Mouse (Mus musculus) erythroblast, adult 5-6 weeks (primary cell): ENCODE data around the gene Mthfr. TPM values are rescaled to one million over a fixed set of nuclear protein-coding genes. Genes with fewer than 3 reads are reported as not detected.
"Not testable (repeated sequence)": the region's sequence is repeated elsewhere in the genome, so short reads cannot be mapped to it uniquely, and the experiment has no call there.

Experiments
- ATAC-seq: replicated peaks from 2 replicates; pipeline ENCODE4 v1.8.0; 2016; ENCODE audit warnings: moderate number of reproducible peaks, mild to moderate bottlenecking, moderate TSS enrichment, inconsistent platforms; ENCODE audit not compliant: poor library complexity, low FRiP score, severe bottlenecking
- total RNA-seq, 2 experiments: library from RNA; stranded (forward) in 1 of 2; stranded (reverse) in 1 of 2; fragments of 150-400 nt in 1 of 2; fragments of 200-764, 138-1000 nt in 1 of 2; gene quantifications; 2 replicates each; pipeline versions ENCODE4 v1.2.3 to v1.2.4; 2015 to 2017; ENCODE audit warnings: low replicate concordance in 2 of 2

The Mthfr gene
- total RNA-seq, 2 experiments from 2014 or later: 5.4 to 7.7 TPM

DNA sequence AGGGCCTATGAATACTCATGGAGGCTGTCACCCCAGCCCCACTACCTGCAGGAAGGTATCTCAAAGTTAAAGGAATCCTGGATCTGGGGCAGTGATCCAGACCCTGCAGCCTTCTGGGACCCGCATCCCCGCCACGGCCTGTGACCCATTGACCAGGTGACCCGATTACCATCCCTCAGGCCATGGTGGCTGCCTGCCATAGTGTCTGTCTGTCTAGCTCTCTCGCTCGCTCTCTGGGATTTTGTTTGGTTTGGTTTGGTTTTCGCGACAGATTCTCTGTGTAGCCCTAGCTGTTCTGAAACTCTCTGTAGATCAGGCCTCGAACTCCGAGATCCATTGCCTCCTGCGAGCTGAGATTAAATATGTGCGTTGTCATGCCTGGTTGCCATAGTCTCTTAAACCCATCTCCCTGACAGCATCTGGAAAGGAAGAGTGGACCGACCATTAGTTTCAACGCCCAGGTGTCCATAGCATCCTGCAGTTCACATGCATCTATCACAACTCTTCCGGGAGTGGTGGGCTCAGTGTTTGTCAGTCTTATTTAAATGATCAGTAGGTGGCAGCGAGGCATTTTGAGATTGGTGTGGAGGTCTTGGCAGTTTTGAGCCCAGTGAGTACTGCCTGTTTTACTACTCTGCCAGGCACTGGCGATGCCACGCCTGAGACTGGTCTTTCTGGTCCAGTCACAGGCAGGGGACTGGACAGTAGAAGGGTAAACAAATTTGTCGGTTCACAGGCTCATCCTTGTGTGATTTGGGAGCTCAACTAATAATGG lies 564 bp downstream of the Mthfr start:
- ATAC-seq: peak; percentile 41

DNA sequence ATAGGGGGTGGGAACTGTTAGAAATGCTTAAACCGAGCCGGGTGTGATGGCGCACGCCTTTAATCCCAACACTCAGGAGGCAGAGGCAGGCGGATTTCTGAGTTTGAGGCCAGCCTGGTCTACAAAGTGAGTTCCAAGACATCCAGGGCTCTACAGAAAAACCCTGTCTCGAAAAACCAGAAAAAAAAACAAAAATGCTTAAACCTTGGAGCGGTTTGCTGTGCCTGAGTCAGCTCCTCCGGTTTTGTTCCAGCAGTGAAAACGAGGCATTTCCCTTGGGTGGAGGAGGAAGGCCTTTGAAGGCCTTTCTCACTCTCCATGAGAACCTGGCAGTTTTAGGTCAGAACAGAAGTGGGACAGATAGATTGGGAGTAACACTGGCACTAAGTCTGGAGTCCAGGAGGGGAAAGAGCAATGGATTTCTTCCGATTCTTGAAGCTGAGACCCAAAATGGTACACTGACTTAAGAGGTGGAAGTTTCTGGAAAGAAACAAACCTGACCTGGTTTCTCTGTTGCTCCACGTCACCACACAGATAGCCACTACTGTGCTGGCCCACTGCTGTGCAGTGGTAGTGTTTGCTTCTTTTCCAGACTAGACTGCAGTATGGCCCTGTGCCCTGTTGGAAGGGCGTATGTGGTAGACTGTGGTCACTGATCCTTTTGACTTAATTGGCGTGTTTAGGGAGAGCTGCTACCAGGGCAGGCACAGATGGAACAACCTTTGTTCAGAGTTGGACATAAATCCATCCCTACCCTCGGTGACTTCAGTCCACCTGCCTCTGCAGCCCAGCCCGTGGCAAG lies 1.4 kb downstream of the Mthfr start:
- no peak for ATAC-seq

DNA sequence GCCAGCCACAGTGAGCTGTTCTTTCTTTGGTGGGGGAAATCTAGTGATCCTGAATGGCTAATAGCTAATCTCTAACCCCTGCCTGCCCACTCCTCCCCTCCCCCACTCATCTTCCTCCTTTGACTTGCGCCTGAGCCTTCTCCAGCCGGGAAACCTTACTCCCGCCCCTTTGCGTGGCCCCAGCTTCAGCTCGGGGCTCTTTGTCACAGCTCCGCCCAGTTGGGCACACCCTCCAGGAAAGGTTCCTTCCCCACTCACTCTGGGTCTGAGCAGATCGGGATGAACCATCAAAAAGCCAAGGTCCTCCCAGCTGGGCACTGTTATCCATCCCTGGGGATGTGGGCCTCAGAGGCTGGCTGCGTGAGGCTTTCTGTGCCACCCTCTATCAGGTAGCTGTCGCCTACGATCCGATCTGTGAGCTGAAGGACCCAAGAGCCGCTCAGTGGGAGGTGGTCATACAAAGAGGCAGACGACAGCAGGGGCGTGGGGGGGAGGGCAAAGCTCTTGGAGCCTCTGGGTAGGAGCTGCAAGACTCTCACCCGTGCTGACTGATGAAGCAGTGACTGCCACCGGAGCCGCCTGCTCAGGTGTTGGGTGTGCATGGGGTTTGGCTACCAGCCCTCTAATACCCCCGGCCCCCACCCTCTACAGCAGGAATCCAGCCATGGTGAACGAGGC lies 2.2 kb downstream of the Mthfr start:
- ATAC-seq: peak; percentile 36; the same call in 1 of the 2 replicates

DNA sequence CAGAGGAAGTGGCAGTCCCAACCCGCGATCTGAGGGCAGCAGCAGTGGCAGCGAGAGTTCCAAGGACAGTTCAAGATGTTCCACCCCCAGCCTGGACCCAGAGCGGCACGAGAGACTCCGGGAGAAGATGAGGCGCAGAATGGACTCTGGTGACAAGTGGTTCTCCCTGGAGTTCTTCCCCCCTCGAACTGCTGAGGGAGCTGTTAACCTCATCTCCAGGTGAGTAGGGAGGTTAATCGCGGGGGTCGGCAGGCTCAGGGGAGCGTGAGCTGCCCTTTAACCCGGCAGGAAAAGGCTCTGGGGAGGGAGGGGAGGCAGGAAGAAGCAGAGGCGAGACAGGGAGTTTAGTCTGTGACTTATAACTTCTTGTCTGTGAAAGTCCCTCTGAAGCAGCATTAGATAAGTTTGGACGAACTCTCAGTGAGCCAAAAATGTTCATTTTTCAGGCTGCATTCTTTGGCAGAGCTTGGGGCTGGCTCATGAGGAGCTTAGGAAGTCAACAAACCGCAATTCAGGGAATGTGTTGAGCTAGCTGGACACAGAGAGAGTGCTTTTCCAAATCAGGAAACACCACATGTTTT lies 2.8 kb downstream of the Mthfr start:
- ATAC-seq: no peak

DNA sequence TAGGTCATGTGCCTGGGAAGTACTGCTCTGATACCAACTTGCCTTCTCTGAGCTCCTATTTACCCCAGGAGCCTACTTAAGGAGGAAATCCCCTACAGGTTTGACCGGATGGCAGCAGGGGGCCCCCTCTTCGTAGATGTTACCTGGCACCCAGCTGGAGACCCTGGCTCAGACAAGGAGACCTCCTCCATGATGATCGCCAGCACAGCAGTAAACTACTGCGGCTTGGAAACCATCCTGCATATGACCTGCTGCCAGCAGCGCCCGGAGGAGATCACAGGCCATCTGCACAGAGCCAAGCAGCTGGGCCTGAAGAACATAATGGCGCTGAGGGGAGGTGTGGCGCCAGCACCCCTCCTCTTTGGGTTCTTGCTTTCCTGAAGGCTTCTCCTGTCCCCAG lies 4.5 kb downstream of the Mthfr start:
- ATAC-seq: not testable (repeated sequence)

DNA sequence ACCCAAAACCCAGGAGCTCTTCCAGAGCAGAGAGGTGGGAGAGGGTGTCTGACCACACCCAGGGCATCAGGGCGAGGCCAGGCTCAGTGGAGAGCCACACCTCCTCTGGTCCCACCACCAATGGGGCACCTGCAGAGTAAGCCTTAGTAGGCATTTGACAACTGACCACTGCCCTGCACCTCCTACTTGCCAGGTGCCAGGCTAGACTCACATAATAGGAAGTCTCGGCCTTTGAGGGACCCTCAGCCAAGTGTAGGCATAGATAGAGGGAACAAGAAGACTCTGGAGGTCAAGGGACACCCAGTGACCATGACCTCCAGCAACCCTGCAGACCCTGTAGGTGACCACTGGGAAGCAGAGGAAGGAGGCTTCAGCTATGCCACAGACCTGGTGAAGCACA lies 5.2 kb downstream of the Mthfr start:
- 0 out of 2 replicates have a peak, but pooled peaks have one; percentile 23 for ATAC-seq

DNA sequence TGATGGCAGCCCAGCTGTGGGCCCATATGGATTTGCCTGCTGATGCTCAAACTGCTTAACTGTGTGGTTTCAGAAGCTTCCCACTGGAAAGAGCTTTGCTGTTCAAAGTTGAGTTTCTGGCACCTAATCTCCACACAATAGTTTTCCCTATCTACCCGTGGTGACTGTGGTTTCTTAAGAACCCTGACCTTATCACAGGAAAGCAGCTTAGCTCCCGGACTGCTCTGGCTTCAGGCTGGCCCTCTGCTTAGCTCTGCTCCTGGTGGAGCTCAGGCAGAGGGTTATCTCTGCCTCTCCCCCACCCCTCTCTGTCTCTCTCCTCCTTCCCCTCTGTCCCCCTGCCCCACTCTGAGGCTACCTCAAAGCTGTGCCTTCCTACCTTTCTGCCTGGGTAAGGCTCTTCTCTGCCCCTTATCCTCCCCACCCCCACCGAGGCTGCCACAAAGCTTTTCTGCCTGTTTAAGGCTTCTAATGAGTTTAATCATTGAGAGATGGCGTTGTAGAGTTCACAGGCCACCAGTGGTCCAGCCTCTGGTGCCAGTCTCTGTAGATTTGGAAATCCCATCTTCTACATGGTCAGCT lies 7.7 kb downstream of the Mthfr start:
- ATAC-seq: peak; percentile 56

DNA sequence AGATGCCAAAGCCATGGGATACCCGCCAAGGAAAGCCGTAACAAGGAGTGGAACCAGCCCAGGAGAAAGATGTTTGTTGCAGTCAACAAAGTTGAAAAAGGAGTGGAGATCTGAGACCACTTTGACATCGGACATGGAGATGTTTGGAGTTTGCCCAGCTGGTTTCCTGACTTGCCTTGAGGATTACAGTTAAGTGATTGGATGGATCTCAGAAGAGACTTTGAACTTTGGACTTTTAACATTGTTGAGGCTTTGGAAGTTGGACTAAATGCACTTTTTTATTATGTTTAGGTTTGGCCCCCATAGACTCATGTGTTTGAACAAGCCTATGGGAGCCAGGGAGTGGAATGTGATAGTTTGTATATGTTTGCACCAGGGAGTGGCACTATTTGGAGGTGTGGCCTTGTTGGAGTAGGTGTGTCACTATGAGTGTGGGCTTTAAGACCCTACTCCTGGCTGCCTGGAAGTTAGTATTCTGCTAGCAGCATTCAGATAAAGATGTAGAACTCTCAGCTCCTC lies 11.6 kb downstream of the Mthfr start:
- ATAC-seq: not testable (repeated sequence)

DNA sequence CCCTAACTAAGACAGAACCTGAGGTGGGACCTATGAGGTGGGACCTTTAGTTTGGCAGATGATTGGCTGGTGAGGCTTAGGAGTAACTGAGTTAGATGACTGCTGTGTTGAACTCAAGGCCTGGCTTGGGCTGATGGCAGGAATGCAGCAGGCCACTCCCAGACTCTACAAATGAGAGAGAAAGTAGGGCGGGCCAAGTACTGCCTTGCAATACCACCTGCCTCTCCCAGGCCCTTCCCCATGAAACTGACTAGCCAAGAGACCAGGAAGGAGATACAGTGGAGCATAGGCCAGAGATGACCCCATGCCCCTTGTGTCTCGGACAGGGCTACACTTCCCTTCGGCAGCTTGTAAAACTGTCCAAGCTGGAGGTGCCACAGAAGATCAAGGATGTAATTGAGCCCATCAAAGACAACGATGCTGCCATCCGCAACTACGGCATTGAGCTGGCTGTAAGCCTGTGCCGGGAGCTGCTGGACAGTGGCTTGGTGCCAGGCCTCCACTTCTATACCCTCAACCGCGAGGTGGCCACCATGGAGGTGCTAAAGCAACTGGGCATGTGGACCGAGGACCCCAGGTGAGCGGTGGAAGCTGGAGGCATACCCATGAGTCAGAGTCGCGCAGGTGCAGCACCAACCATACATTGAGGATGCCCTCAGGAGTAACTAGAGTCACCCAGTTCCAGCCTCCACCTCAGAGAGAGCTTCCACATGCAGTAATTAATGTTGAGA lies 12.3 kb downstream of the Mthfr start:
- no peak for ATAC-seq

DNA sequence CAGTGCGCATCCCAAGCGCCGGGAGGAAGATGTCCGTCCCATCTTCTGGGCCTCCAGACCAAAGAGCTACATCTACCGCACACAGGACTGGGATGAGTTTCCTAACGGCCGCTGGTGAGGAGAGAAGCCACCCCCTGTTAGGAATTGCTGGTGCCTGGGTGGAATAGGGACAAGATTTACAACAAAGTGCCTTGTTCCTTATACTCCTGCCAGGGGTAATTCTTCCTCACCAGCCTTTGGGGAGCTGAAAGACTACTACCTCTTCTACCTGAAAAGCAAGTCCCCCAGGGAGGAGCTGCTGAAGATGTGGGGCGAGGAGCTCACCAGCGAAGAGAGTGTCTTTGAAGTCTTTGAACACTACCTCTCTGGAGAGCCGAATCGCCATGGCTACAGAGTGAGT lies 13.0 kb downstream of the Mthfr start:
- no peak for ATAC-seq

DNA sequence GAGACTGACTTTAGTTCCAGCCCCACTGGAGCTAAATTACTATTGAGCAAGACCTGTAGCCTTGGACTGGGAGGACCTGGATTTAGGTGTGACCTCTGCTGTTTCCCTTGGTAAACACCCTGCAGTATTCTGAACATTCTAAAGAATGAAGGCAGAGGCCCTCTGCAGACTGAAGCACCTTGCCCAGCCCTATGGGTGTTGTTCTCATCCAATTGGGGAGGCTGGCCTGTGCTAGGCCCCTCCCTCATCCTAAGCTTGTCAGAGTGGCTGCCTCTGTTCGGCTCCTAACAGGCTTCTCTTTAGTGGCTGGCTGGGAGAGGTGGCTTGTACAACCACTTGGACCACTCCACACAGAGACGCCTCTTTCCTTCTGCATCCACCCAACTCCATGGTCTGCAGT lies 14.1 kb downstream of the Mthfr start:
- no peak for ATAC-seq

DNA sequence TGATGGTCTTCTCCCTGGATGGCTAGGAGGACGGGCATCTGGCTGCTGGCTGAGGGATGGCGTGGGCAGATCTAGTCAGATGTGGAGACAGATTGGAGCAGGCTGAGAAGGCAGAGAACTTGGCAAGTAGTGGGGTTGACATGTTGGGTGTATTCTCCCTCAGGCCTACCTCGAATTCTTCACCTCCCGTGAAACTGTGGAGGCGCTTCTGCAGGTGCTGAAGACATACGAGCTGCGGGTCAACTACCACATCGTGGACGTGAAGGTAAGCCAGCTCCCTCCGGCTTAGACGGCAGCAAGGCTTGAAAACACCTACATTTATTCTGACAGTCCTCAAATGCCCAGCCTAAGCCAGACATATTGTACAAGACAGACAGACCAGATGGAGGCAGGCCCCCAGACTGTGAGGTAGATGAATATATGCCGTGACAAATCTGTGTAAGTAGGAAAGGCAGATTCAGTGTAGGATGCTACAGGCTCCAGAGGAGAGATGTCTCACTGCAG lies 14.6 kb downstream of the Mthfr start:
- ATAC-seq: no peak

DNA sequence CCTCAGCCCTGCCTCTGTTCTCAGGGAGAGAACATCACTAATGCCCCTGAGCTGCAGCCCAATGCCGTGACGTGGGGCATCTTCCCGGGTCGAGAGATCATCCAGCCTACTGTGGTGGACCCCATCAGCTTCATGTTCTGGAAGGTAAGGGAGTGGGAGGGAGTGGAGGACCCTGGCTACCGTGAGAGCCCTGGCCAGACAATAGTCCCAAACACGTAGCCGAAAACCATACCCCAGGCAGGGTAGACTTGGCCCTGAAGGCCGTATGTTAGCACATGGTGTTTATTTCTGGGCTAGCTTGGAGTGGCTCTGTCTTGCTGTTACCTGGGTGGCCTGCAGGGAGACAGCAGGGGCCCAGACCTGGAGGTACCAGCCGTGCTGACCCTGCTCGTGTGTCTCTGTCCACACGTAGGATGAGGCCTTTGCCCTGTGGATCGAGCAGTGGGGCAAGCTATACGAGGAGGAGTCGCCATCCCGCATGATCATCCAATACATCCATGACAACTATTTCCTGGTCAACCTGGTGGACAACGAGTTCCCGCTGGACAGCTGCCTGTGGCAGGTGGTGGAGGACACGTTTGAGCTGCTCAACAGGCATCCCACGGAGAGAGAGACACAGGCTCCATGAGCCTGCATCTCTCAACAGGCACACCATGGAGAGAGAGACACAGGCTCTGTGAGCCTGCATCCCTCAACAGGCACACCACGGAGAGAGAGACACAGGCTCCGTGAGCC lies 16.3 kb downstream of the Mthfr start:
- ATAC-seq: no peak

DNA sequence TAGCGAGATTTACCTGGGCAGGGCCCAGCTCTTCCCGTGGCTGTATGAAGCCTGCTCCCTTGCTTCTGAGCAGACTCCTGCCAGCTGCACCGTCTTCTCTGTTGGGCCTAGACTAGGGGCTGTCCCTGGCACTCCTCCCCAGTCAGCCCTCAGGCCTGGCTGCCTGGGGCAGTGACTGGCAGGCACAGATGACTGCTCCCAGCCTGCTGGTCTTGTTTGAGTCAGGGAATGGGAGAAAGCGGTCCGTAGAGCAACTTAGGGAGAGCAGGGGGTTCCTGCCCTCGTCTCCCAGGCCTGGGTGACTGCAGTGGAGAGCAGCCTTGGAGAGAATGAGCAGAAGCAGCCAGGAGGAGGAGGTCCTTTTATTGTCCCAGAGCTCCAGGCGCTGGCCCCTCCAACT lies 17.4 kb downstream of the Mthfr start:
- ATAC-seq: no peak

DNA sequence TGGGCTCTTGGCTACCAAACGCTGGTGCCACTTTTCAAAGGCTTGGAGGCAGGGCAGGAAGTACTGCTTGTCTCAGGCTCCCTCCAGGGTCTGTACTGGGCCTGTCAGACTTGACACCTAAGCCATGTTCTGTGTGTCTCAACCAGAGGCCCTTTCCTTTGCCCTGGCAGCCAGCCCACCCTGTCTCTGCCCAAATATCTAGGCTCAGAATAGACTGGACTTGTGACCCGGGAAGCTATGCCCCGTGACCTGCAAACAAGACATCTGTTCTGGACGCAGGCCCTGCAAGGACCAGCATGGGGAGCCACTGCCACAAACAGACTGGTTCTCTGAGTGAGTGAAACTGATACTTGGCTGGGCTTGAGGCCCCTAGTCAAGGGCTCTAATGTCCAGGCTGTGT lies 17.9 kb downstream of the Mthfr start:
- no peak for ATAC-seq

DNA sequence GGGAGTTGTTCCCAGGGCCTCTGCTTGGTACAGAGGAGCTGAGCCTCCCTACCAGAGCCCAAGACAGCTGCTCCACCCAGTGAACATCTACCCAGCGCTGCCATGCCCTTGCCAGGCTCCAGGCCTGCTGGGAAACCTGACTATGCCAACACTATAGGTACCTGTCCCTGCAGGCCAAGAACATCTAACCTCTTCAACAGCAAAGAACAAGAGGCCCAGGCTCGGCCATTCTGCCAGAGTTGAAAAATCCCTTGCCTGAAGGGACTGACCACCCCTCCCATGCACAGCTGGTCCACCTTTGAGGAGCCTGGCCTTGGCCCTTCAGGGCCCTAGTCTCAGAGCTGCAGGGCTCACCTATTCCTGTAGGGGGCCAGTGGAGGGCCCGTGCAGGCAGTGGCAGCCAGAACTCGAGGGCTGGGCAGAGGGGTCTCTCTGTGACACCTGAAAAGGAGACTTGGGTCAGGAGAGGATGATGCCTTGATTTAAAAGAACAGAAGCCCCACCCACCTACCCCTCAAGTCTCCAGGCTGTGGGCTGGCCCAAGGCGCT lies 18.9 kb downstream of the Mthfr start:
- no peak for ATAC-seq

DNA sequence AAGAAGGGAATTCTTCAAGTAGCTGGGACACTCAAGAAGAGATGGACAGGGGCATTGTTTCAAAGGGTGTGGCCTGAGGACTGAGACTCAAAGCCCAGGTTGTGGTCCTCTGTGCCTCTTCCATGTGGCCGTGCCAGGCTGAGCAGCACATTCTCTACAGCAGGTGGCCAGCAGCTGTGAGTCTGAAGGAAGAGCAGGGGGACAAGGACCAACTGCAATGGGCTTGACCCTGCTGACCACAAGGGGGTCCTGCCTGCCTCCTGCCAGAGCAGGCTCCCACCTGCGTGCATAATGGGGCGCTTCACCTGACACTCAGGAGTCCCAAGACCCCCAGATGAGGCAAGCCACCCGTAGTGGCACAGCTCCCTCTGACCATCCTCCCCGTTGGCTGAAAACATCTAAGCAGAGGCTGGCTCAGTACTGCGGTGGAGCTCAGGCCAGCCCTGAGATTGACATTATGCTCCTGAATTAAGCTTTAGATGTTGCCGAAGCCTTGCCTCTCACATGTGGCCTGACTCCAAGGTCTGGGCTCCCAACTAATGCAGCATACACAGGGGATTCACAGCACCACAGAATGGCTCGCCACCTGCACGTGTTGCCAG lies 19.4 kb downstream of the Mthfr start:
- no peak for ATAC-seq

DNA sequence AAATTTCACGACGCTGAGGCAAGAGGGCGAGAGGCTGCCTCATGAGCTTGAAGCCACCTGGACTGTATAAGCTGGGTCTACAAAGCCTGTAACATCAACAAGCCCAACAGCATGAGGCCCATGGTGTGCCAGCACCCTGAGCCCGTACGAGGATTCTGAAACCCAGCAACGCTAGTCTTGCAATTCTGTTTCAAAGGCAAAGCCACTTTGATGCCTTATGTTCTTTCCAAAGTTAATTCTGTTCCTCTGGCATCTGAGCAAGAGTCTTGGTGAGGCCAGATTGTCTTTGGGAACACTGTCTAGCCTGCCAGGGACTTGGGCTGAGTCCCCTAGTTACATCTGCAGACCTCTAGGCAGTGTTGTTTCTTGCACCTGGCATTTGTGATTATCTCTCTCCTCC lies 20.1 kb downstream of the Mthfr start:
- ATAC-seq: no peak
